Mouse (Mus musculus) stomach, postnatal 0 days (tissue): Measurements from ENCODE around the gene Rpp14. TPM values are rescaled to one million over a fixed set of nuclear protein-coding genes. Genes with fewer than 3 reads are reported as not detected.
A peak's percentile ranks its signal among the peaks of the same experiment; 100 is the strongest.

Source experiments
- ATAC-seq: fragments of 200-750 bp; cut with Nextera tagmentation; 2 replicates; pipeline ENCODE4 v1.8.0; 2017; ENCODE audit not compliant: low FRiP score, low TSS enrichment
- DNase-seq: peaks from one replicate; pipeline ENCODE4 v3.0.0-alpha.2; 2016; ENCODE audit warnings: low spot score
- H3K27ac ChIP-seq: fragments of 300-500 bp; sonication (generic); replicated peaks from 2 replicates; pipeline ENCODE4 v1.5.1; 2014; ENCODE audit warnings: mild to moderate bottlenecking, control low read depth
- H3K27me3 ChIP-seq: fragments of 300-500 bp; sonication (generic); 2 replicates; pipeline ENCODE4 v1.6.1; 2014; ENCODE audit warnings: low read length; ENCODE audit not compliant: control insufficient read depth, insufficient read depth
- H3K36me3 ChIP-seq: fragments of 300-500 bp; sonication (generic); 2 replicates; pipeline ENCODE4 v1.6.1; 2014; ENCODE audit warnings: low read length, mixed read lengths; ENCODE audit not compliant: control insufficient read depth, insufficient read depth
- H3K4me1 ChIP-seq: fragments of 300-500 bp; sonication (generic); replicated peaks from 2 replicates; pipeline ENCODE4 v1.6.1; 2014; ENCODE audit warnings: antibody characterized with exemption; ENCODE audit not compliant: control insufficient read depth, insufficient read depth
- H3K4me2 ChIP-seq: fragments of 300-500 bp; sonication (generic); replicated peaks from 2 replicates; pipeline ENCODE4 v1.6.1; 2014; ENCODE audit warnings: low read depth, mild to moderate bottlenecking, control low read depth, moderate library complexity
- H3K4me3 ChIP-seq: fragments of 300-500 bp; sonication (generic); 2 replicates; pipeline ENCODE4 v1.5.1; 2014; ENCODE audit warnings: low read depth, low read length, control low read depth
- H3K9ac ChIP-seq: fragments of 300-500 bp; sonication (generic); 2 replicates; pipeline ENCODE4 v1.6.1; 2014; ENCODE audit warnings: mild to moderate bottlenecking, low read length, control low read depth, mixed read lengths
- H3K9me3 ChIP-seq: fragments of 300-500 bp; sonication (generic); 2 replicates; pipeline ENCODE4 v1.6.1; 2016; ENCODE audit warnings: low read length; ENCODE audit not compliant: control insufficient read depth
- CTCF ChIP-seq: IDR thresholded peaks from 2 replicates; pipeline ENCODE4 v1.5.1; 2016; ENCODE audit warnings: antibody characterized with exemption, low read depth, mild to moderate bottlenecking, moderate library complexity
- EP300 ChIP-seq: optimal IDR thresholded peaks from 2 replicates; pipeline ENCODE3; 2016; ENCODE audit warnings: antibody characterized with exemption
- WGBS: fragments of 180-500 bp; shearing (Covaris S2); extraction: QIAGEN DNeasy Blood & Tissue Kit; methylation state at CpG from one replicate; pipeline ENCODE4 v1.1.7; 2014; 5-methylcytosine and 5-hydroxymethylcytosine counted together
- polyA plus RNA-seq: library from polyadenylated mRNA; unstranded; fragments of >200 nt; fragmentation: Nextera tagmentation; extraction: Ambion mirVana; gene quantifications from 2 replicates; pipeline ENCODE4 v1.2.1, GENCODE M21; 2015

Rpp14 gene
- polyA plus RNA-seq, 1 experiment from 2014 or later: 32.6 TPM

GRCm38 (mm10) chr14:8135130-8135529 is 55.0 kb downstream of the Rpp14 start:
- ATAC-seq (peak; percentile 69), DNase-seq (no peak)
- H3K4me2 ChIP-seq: no peak overlapping the region
- 38% methylated on average over 3 of the region's 3 CpGs for WGBS
- no peaks in the 10 kb centered on the region for H3K9me3 ChIP-seq
- H3K4me3 ChIP-seq: no peak overlapping the region
- TF ChIP-seq EP300 (no peak), CTCF (no peak)
- no peak overlapping the region for H3K9ac ChIP-seq
- H3K27me3 ChIP-seq: no peaks in the 10 kb centered on the region
- 0 out of 2 replicates have a peak overlapping the region, but pooled peaks have one; percentile 1 for H3K27ac ChIP-seq
- 0 out of 2 replicates have a peak, but pooled peaks cover 7% of the 10 kb centered on the region for H3K36me3 ChIP-seq
- H3K4me1 ChIP-seq: no peaks in the 10 kb centered on the region

- H3K27me3 ChIP-seq: no peaks in the 10 kb centered on the region
- no peak overlapping the region for H3K27ac ChIP-seq
- TF ChIP-seq EP300 (no peak), CTCF (no peak)
- WGBS: 82% methylated on average over 23 of the region's 23 CpGs
- DNase-seq (no peak), ATAC-seq (no peak)
- no peak overlapping the region for H3K9ac ChIP-seq
- H3K4me3 ChIP-seq: no peak overlapping the region
- H3K9me3 ChIP-seq: no peaks in the 10 kb centered on the region
- peaks cover 10% of the 10 kb centered on the region; the same call in 1 of the 2 replicates for H3K36me3 ChIP-seq
- H3K4me2 ChIP-seq: no peak overlapping the region
- no peaks in the 10 kb centered on the region for H3K4me1 ChIP-seq
These were observed 59.9 kb downstream of the Rpp14 start for GRCm38 (mm10) chr14:8139724-8140710.

GRCm38 (mm10) chr14:8141131-8141530 is 61.0 kb downstream of the Rpp14 start:
- H3K27ac ChIP-seq: no peak overlapping the region

More at GRCm38 (mm10) chr14:8141131-8141530, 61.0 kb downstream of the Rpp14 start:
- 88% methylated on average over 2 of the region's 2 CpGs for WGBS
- Histone ChIP-seq H3K4me3 (no peak overlapping the region), H3K9ac (no peak overlapping the region), H3K27me3 (no peaks in the 10 kb centered on the region), H3K36me3 (peaks cover 10% of the 10 kb centered on the region), H3K4me1 (no peaks in the 10 kb centered on the region), H3K4me2 (no peak overlapping the region), H3K9me3 (no peaks in the 10 kb centered on the region)
- ATAC-seq (no peak), DNase-seq (no peak)
- TF ChIP-seq CTCF (no peak), EP300 (no peak)

Other genes with a start within 250 kb of the Rpp14 start
- not detected in 2 replicates for gene Gm45521, start 123.1 kb upstream of the Rpp14 start, polyA plus RNA-seq
- gene Dnase1l3, start 85.8 kb upstream of the Rpp14 start, polyA plus RNA-seq: 3.7 and 3.8 TPM in 2 replicates
- gene Abhd6, start 77.5 kb upstream of the Rpp14 start, polyA plus RNA-seq: 90.2 and 91.7 TPM in 2 replicates
- 29.4 TPM in 2 replicates for gene Pxk, start 17.8 kb downstream of the Rpp14 start, polyA plus RNA-seq
- 142 and 144 TPM in 2 replicates for gene Pdhb, start 92.7 kb downstream of the Rpp14 start, polyA plus RNA-seq
- 12.9 and 13.8 TPM in 2 replicates for gene Kctd6, start 133.8 kb downstream of the Rpp14 start, polyA plus RNA-seq
- gene Acox2, start 179.0 kb downstream of the Rpp14 start, polyA plus RNA-seq: 6.0 and 7.2 TPM in 2 replicates
- 0.31 and 0.36 TPM in 2 replicates for gene Fam107a, start 237.7 kb downstream of the Rpp14 start, polyA plus RNA-seq